Mouse (Mus musculus) embryonic fibroblast, embryonic 13.5 days (primary cell): ENCODE results near the gene Nol3. TPM values are rescaled to one million over a fixed set of nuclear protein-coding genes. Genes with fewer than 3 reads are reported as not detected.

Experiments used
- H3K27ac ChIP-seq: 2 replicates; pipeline ENCODE4 v1.5.1; 2012; ENCODE audit warnings: low read length, control low read depth, inconsistent platforms; ENCODE audit not compliant: insufficient read depth
- H3K4me1 ChIP-seq: 2 replicates; pipeline ENCODE4 v1.6.1; 2011; ENCODE audit warnings: low read length; ENCODE audit not compliant: control insufficient read depth, insufficient read depth
- H3K4me3 ChIP-seq: 2 replicates; pipeline ENCODE4 v1.5.1; 2011; ENCODE audit warnings: mild to moderate bottlenecking, control low read depth, low read length; ENCODE audit not compliant: insufficient read depth
- CTCF ChIP-seq: IDR thresholded peaks from 2 replicates; pipeline ENCODE4 v1.5.1; 2011; ENCODE audit warnings: mild to moderate bottlenecking, control low read depth, low read length, moderate library complexity, borderline replicate concordance; ENCODE audit not compliant: insufficient read depth
- POLR2A ChIP-seq: IDR thresholded peaks from 2 replicates; pipeline ENCODE4 v1.6.1; 2011; ENCODE audit warnings: low read depth, mild to moderate bottlenecking, control low read depth, low read length, moderate library complexity
- polyA plus RNA-seq: library from polyadenylated mRNA; stranded (reverse); fragments of >200 nt; gene quantifications from 2 replicates; pipeline ENCODE4 v1.2.4, GENCODE M21; 2011; ENCODE audit warnings: low read depth; ENCODE audit not compliant: missing spikeins, insufficient read length

Nol3 gene
- polyA plus RNA-seq, 1 experiment, result 3.0 TPM

DNA sequence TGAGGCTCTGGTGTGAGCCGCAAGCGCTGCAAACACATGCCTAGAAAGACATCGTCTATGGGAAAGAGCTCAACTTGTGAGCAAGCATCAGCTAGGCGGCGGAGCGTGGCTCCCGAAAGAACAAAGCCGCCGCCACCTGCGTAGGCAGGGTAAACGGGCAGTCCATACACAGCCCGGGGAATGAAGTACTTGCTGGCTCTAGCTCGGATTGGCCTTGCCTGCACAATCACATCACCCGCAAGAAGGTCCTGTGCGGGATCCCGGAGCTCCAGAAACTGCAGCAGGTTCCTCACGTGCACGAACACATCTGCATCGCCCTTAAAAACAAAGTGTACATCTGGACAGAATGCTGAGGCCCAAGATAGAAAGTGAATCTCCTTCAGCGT is 22.2 kb upstream of the Nol3 start:
- Histone ChIP-seq H3K4me1 (no peaks in the 10 kb centered on the region), H3K4me3 (peak overlapping the region; percentile 19; the same call in 1 of the 2 replicates), H3K27ac (0 out of 2 replicates have a peak overlapping the region, but pooled peaks have one; percentile 1)
- no peak for TF ChIP-seq POLR2A
- TF ChIP-seq CTCF, result no peak

DNA sequence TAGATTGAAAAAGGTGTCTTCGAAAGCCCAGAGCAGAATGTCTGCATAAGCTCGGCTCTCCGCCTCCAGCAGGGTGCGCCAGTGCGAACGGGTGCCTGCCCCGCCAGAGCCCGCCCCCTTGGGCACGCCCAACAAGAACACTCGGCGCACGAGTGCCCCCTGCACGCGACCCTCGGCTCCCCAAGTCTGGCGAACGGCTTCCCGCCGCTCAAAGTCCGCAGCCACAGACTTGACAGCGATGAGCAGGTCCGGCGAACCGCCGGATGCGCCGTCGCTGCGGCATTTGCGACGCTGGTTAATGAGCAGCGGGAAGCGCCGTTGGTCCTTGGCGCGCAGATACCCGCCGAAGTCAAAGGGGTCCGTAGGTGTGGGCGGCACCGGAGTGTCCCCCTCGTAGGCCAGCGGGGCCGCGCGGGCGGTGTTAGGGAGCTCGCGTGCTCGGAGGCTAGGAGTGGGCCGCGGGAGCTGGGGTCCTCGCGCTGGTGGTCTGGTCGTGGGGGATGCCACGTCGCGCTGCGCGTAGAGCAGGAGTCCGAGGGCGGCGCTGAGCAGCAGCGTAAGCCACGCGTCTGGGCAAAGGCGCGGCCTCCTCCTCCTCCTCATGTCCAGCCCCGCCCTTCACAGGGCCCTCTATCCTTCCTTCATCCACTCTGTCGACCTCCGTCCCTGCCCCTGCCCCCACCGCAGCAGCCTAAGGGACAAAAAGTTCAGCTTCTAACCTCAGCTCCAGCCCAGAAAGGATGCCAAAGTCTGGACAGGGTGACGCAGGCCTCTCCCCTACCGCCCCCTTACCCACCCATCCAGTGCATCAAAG is 21.6 kb upstream of the Nol3 start:
- H3K27ac ChIP-seq, result peak overlapping the region; percentile 91
- no peaks in the 10 kb centered on the region for H3K4me1 ChIP-seq
- peak overlapping the region; percentile 63 for H3K4me3 ChIP-seq
- TF ChIP-seq CTCF, result peak; percentile 86
- TF ChIP-seq POLR2A, result peak; percentile 45; the same call in 1 of the 2 replicates

DNA sequence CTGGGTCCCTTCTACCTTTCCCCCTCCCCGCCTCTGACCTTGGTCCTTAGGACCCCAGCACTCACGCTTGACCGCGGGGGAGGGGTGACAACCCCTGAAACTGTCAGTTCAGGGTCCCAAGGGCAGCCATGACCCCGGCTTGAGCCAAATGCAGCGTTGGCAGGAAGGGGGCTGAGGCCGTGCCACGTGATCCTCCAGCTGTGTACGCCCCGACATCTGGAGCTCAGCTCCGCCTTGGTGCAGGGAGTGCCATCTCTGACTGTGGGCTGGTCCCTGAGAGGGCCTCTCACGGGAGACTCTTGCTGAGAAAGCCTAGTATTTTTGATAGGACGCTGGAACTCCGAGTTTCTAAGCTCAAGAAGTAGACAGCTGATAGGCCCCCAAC is 21.0 kb upstream of the Nol3 start, which contains the start of gene B3gnt9:
Gene B3gnt9, minus strand, starts transcription at position 188 of the 385 bp plus-strand sequence.
- TF ChIP-seq CTCF, result no peak
- TF ChIP-seq POLR2A, result peak; percentile 79
- peak within 1 kb of the TSS; percentile 91 for H3K27ac ChIP-seq
- H3K4me3 ChIP-seq, result peak within 1 kb of the TSS; percentile 63
- no peaks in the 10 kb centered on the region for H3K4me1 ChIP-seq

DNA sequence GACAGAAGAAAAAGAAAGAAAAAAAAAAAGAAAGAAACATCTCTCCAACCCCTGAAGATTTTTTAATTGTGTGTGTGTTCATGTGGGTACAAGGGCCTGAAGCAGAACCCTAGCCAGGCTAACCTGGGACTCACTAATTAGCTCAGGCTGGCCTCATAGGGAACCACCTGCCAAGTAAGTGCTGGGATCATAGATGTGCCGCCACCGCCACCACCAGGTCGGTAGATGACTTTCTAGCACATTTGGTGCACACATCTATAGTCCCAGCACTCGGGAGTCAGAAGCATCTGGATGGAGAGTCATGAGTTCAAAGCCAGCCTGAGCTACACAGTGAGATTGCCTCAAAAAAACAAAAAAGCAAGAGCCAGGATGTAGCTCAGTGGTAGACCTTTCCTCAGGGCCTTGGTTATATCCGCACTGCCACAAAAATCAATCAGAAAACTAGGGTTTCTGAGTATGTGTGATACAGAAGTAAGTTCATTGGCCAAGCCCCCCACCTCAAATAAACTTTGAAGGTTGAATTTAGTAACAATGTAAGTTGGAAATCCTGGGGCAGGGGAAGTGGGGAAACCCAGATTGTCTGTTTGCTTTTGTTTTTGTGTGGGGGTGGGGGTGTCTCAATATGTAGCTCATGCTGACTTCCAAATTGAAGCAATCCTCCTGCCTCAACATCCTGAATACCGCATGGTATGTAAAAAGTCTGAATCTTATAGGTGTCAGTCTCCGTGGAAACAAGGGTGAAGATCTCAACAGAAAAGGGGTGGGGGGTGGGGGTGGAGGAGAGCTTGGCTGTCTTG is 18.4 kb upstream of the Nol3 start:
- Histone ChIP-seq H3K4me3 (no peak overlapping the region), H3K4me1 (no peaks in the 10 kb centered on the region), H3K27ac (no peak overlapping the region)
- TF ChIP-seq CTCF, result no peak
- no peak for TF ChIP-seq POLR2A

DNA sequence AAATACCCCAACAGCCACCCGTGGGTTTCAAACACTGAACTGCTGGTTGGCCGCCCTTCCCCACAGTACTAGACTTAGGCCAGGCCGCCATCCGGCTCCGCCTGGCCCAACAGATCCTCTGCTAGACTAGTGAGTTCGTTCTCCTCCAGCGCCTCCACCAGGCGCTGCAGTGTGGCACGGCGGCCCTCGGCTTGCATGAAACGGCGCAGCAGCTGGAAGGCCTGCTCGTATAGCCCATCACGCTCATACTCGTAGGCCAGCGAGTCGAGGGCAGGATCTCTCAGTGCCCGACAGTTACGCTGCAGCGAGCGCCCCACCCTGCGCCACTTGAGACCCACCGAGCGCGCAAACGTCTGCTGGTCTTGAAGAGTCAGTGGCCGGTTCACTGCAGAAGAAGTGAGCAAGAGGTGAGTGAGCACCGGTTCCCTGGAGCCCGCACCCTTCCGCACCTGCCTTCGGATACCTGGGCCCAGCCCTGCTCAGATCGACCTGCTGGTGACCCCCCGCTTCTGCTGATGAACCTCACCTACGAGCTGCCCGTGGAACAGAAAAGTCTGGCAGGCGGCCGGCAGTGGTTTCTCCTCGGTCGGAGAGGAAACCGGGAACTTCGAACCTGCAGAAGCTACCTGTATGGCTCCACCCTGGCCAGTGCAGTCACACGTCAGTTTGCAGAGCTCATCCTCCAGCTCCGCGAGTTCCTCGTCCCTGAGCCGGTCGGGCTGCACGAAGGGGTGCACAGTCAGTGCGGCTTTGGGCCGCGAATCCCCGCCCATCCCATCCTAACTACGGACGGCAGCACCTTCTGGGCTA is 16.8 kb upstream of the Nol3 start:
- TF ChIP-seq POLR2A, result no peak
- TF ChIP-seq CTCF, result no peak
- Histone ChIP-seq H3K4me3 (no peak overlapping the region), H3K4me1 (no peaks in the 10 kb centered on the region), H3K27ac (no peak overlapping the region)

DNA sequence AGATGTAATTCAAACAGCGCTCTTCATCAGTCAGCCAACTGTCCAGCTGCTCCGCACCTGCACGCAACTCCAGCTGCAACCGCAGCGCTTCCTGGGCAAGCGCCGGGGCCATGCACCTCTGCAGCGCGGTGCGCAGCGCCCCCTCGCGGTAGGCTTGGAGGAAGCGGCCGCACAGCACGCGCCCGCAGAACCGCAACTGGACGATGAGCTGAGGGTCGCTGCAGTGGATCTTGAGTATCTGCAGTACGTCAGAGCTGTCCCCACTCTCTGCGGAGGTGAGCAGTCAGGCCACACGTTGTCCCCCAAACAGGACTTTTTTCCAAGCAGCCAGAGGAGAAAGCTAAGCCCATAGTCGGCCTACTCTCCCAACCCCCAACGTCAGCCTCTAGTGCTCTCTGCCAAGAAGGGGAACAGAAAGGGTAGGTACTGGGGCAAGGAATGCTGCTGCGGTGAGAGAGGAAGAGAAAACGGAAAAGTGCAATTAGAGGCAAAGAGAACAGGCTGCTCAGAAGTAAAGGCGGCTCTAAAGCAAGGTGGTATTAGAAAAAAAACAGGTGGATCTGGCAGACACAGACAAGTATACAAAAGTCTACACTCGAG is 16.1 kb upstream of the Nol3 start:
- TF ChIP-seq CTCF (peak; percentile 93), POLR2A (no peak)

DNA sequence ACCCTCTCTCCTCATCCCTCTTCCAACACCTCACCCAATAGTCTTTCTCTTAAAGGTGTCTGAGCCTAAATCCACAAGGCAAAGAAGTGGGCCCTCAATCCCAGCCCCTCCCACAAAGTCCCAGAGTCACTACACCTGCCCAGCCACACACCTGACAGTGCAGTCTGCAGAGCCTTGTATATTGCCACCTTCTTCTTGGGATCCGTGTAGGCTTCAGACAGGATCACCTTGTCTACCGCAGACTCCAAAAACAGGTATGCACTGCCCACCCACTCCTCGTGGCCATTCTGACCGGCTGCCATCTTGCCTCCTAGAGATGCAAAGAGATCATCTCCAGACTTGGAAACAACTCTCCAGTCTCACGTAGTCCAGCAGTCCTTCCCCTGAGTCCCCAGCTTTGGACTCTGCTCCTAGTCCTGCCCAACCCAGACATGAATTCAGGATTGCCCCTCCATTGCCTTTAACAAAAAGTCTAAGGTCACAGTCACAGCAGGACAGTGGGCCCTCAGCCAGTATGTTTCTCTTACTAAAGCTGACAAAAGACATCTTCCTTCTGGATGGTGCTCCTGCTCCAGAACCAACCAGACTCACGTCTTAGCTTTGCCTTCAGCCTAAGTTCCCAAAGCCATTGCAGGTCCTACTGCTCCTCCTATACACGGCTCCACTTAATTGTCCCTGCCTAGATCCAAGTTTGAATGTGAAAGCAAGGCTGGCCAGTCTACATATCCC is 15.4 kb upstream of the Nol3 start:
- TF ChIP-seq CTCF (no peak), POLR2A (no peak)
- no peaks in the 10 kb centered on the region for H3K4me1 ChIP-seq
- no peak overlapping the region for H3K4me3 ChIP-seq
- H3K27ac ChIP-seq, result no peak overlapping the region

More for the DNA sequence above, 16.1 kb upstream of the Nol3 start:
- H3K4me3 ChIP-seq, result no peak overlapping the region
- no peak overlapping the region for H3K27ac ChIP-seq
- no peaks in the 10 kb centered on the region for H3K4me1 ChIP-seq

DNA sequence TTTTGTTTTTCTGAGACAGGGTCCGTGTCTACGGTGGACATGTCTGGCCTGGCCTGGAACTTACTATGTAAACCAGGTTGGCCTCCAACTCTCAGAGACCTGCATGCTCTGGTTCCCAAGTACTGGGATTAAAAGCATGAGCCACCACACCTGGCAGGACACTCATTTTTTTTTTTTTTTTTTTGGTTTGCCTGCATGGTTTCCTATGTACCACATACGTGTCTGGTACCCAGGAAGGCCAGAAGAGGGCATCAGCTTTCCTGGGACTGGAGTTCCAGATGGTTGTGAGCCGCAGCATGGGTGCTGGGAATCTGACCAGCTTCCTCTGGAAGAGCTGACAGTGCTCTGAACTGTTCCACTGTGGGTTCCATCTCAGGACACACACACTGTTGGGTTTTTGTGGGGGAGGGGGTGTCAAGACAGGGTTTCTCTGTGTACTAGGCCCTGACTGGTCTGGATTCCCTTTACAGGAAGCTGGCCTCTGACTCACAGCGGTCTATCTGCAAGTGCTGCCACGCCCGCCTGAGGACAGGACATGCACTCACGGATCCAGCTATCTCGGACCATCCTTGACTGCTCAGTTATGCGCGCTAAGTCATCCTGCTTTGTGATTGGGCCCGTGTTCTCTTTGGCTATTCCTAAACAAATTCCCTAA is 14.5 kb upstream of the Nol3 start:
- no peaks in the 10 kb centered on the region for H3K4me1 ChIP-seq
- TF ChIP-seq POLR2A (no peak), CTCF (no peak)

More for the DNA sequence above, 14.5 kb upstream of the Nol3 start:
- H3K27ac ChIP-seq, result no peak overlapping the region
- H3K4me3 ChIP-seq, result no peak overlapping the region
